Mouse (Mus musculus) cerebellum, adult 2 months (tissue): ENCODE data around the gene Pygm.

ENCODE experiments used
- CTCF ChIP-seq: fragments of 200-500 bp; IDR thresholded peaks from 2 replicates; pipeline ENCODE4 v1.5.1; 2011; ENCODE audit warnings: low read depth, mild to moderate bottlenecking, control low read depth, low read length, moderate library complexity, borderline replicate concordance; ENCODE audit not compliant: insufficient read depth
- POLR2A ChIP-seq: fragments of 200-500 bp; IDR thresholded peaks from 2 replicates; pipeline ENCODE4 v1.6.1; 2011; ENCODE audit warnings: low read length, control low read depth, borderline replicate concordance; ENCODE audit not compliant: insufficient read depth

DNA sequence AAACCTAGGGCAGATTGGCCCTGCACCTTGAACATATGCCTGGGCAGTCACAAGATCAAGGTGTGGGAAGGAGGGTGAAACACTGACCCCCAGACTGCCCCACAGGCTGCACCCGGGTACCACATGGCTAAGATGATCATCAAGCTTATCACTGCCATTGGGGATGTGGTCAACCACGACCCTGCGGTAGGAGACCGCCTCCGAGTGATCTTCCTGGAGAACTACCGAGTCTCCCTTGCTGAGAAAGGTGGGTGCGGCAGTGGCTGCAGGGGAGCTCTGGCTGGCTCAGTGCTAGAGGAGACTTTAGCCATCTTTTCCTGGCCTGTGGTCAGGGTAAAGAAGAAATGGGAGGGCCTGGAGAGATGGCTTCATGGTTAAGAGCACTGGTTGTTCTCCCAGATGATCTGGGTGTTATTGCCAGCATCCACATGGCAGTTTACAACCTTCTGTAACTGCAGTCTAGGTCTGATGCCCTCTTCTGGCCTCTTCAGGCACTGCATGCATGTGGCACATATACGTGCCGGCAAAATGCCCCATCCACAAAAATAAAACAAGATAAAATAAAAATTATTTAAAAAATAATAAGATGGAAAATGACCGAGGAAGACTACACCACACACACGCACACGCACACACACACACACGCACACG lies 8.7 kb downstream of the Pygm start:
- TF ChIP-seq CTCF, result no peak
- TF ChIP-seq POLR2A, result no peak
